Mouse (Mus musculus) forebrain, embryonic 10.5 days (tissue): Measurements from ENCODE around the gene Scn2a. TPM values are rescaled to one million over a fixed set of nuclear protein-coding genes. Genes with fewer than 3 reads are reported as not detected.
"Not testable (repeated sequence)": the region's sequence is repeated elsewhere in the genome, so short reads cannot be mapped to it uniquely, and the experiment has no call there.

Source experiments
- DNase-seq: peaks from one replicate; pipeline ENCODE4 v3.0.0-alpha.2; 2017; ENCODE audit warnings: low spot score; ENCODE audit errors: extremely low spot score
- H3K27ac ChIP-seq: fragments of 300-500 bp; sonication (generic); 2 replicates; pipeline ENCODE4 v1.5.1; 2016; ENCODE audit warnings: mild to moderate bottlenecking
- H3K27me3 ChIP-seq: fragments of 300-500 bp; sonication (generic); 2 replicates; pipeline ENCODE4 v1.6.1; 2016; ENCODE audit warnings: mild to moderate bottlenecking; ENCODE audit not compliant: poor library complexity, severe bottlenecking
- H3K36me3 ChIP-seq: fragments of 300-500 bp; sonication (generic); replicated peaks from 2 replicates; pipeline ENCODE4 v1.6.1; 2016; ENCODE audit warnings: mild to moderate bottlenecking, moderate library complexity
- H3K4me1 ChIP-seq: fragments of 300-500 bp; sonication (generic); 2 replicates; pipeline ENCODE4 v1.6.1; 2016
- H3K4me3 ChIP-seq: fragments of 300-500 bp; sonication (generic); 2 replicates; pipeline ENCODE4 v1.5.1; 2016; ENCODE audit warnings: mild to moderate bottlenecking, moderate library complexity
- H3K9me3 ChIP-seq: fragments of 300-500 bp; sonication (generic); 2 replicates; pipeline ENCODE4 v1.6.1; 2016; ENCODE audit warnings: mild to moderate bottlenecking, moderate library complexity
- WGBS: fragments of 180-500 bp; shearing (Covaris S2); methylation state at CpG from one replicate; pipeline ENCODE4 v1.1.7; 2016; 5-methylcytosine and 5-hydroxymethylcytosine counted together
- polyA plus RNA-seq: library from polyadenylated mRNA; unstranded; fragments of >200 nt; fragmentation: Nextera tagmentation; extraction: Ambion mirVana; gene quantifications from 2 replicates; pipeline ENCODE4 v1.2.1, GENCODE M21; 2016

Gene Scn2a
- polyA plus RNA-seq, 1 experiment from 2014 or later: 2.7 TPM

- no peak overlapping the region for H3K27ac ChIP-seq
- H3K9me3 ChIP-seq: no peaks in the 10 kb centered on the region
- no peak for DNase-seq
- no peak overlapping the region for H3K4me3 ChIP-seq
- no peaks in the 10 kb centered on the region for H3K27me3 ChIP-seq
- no peaks in the 10 kb centered on the region for H3K36me3 ChIP-seq
- WGBS: 91% methylated on average over 5 of the region's 5 CpGs
- H3K4me1 ChIP-seq: no peaks in the 10 kb centered on the region
Observed at GRCm38 (mm10) chr2:65745400-65745799, 124.8 kb downstream of the Scn2a start.

DNA sequence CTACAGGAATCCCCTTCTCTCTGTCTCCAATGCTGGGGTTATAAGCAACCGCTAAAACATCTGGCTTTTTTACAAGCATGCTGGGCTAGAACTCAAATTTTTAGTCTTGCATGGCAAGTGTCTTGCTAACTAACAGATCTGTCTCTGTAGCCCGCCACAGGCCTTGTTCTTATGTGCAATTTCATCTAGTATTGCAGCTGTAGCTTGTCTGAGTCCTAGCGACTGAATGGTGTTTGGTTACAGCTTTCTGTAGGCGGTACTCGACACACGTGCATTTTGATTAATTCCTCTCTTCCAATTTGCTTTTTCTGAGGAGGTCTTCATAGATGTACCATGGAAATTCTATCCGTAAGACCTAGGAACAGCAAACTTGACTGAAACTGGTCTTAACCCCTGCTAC is 161.9 kb downstream of the Scn2a start:
- no peaks in the 10 kb centered on the region for H3K36me3 ChIP-seq
- no peaks in the 10 kb centered on the region for H3K4me1 ChIP-seq
- 81% methylated on average over 7 of the region's 7 CpGs for WGBS
- no peak for DNase-seq
- H3K9me3 ChIP-seq: no peaks in the 10 kb centered on the region
- no peak overlapping the region for H3K27ac ChIP-seq
- no peaks in the 10 kb centered on the region for H3K27me3 ChIP-seq
- H3K4me3 ChIP-seq: no peak overlapping the region

DNA sequence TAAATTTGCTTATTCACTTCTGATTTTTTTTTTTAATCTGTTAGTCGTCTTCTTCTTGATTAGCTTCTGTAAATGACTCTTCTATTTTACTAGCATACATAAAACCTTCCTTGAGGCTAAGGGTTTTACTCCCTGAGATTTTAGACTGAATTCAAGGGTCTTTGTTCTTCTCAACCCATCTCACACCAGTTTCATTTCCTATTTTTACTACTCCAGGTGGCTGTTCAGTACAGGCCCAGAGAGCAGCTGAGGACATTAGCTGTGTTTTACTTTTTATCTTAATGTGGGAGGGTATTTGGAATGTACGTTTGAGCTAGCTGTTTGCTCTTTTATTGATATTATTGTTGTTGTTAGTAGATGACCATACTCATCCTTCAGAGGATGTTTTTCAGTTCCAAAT is 162.8 kb downstream of the Scn2a start:
- no peaks in the 10 kb centered on the region for H3K27me3 ChIP-seq
- H3K4me3 ChIP-seq: no peak overlapping the region
- DNase-seq: no peak
- no peaks in the 10 kb centered on the region for H3K4me1 ChIP-seq
- WGBS: 82% methylated on average over 2 of the region's 2 CpGs
- no peaks in the 10 kb centered on the region for H3K9me3 ChIP-seq
- H3K27ac ChIP-seq: no peak overlapping the region
- no peaks in the 10 kb centered on the region for H3K36me3 ChIP-seq

DNA sequence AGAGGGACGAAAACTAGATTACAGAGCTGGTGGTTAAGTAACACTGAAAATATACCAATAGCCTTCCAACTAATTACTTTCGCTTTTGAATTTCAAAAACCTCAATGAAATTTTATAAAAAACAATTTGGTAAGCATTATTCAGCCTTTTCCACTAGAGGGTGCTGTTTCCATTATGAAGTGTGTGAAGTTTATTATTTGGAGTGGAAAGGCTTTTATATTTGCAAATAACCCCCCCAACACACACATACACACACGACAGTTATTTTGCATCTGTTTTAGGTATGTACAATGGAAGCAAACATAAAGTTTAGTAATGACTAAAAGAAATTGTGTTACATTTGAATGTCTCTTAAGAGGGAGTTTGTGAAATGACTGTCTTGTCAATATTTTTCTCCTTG is 171.9 kb downstream of the Scn2a start:
- Histone ChIP-seq H3K4me1 (no peaks in the 10 kb centered on the region), H3K27me3 (no peaks in the 10 kb centered on the region), H3K36me3 (peaks cover 8% of the 10 kb centered on the region), H3K9me3 (peaks cover 24% of the 10 kb centered on the region), H3K4me3 (no peak overlapping the region), H3K27ac (no peak overlapping the region)
- DNase-seq: no peak
- WGBS: 36% methylated on average over 3 of the region's 3 CpGs

GRCm38 (mm10) chr2:65793593-65793992 is 173.0 kb downstream of the Scn2a start:
- Histone ChIP-seq H3K4me3 (no peak overlapping the region), H3K4me1 (no peaks in the 10 kb centered on the region), H3K27me3 (no peaks in the 10 kb centered on the region), H3K36me3 (peaks cover 8% of the 10 kb centered on the region), H3K9me3 (peaks cover 24% of the 10 kb centered on the region), H3K27ac (no peak overlapping the region)
- no peak for DNase-seq
- WGBS: 94% methylated on average over 2 of the region's 2 CpGs

GRCm38 (mm10) chr2:65801054-65801709 is 180.6 kb downstream of the Scn2a start:
- Histone ChIP-seq H3K27ac (no peak overlapping the region), H3K36me3 (peaks cover 4% of the 10 kb centered on the region), H3K4me3 (no peak overlapping the region), H3K9me3 (peaks cover 8% of the 10 kb centered on the region), H3K4me1 (no peaks in the 10 kb centered on the region), H3K27me3 (no peaks in the 10 kb centered on the region)
- 91% methylated on average over 1 of the region's 1 CpGs for WGBS
- DNase-seq: no peak

DNA sequence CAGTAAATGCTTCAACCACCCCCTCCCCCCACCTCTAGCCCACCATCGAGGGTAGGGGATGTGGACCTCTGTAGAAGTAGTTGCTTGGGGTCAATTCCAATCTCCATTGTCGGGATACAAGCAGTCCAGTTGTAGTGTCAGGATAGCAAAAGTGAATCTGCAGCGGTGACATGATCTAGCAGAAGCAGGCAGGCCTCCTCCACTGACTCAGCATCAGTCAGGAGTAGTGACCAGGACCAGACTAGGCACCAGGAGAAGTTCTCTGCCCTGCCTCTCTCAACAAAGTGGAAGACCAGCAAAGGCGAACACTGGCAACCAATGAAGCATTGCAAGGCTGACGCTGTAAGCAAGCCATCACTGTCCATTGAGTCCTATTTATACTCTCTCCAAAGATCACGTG is 186.0 kb downstream of the Scn2a start:
- H3K4me1 ChIP-seq: no peaks in the 10 kb centered on the region
- H3K4me3 ChIP-seq: no peak overlapping the region
- H3K9me3 ChIP-seq: no peaks in the 10 kb centered on the region
- DNase-seq: no peak
- H3K36me3 ChIP-seq: no peaks in the 10 kb centered on the region
- H3K27ac ChIP-seq: no peak overlapping the region
- H3K27me3 ChIP-seq: no peaks in the 10 kb centered on the region
- 92% methylated on average over 6 of the region's 6 CpGs for WGBS

GRCm38 (mm10) chr2:65811203-65811602 is 190.6 kb downstream of the Scn2a start:
- 89% methylated on average over 6 of the region's 6 CpGs for WGBS
- H3K27ac ChIP-seq, H3K9me3 ChIP-seq, H3K27me3 ChIP-seq, H3K36me3 ChIP-seq, H3K4me1 ChIP-seq, DNase-seq, H3K4me3 ChIP-seq: not testable (repeated sequence)

Other genes starting within 250 kb of the Scn2a start
- 2.6 and 5.4 TPM in 2 replicates for gene Scn3a, start 53.1 kb upstream of the Scn2a start, polyA plus RNA-seq
- gene Csrnp3, start 225.0 kb downstream of the Scn2a start, polyA plus RNA-seq: 4.2 and 6.6 TPM in 2 replicates